Mouse (Mus musculus): Measurements from ENCODE around the gene Myo9b. TPM values are rescaled to one million over a fixed set of nuclear protein-coding genes. Genes with fewer than 3 reads are reported as not detected.

Gene Myo9b
- polyA plus RNA-seq, 1 experiment: 10.3 TPM

- Histone ChIP-seq H3K27ac (replicated peaks; ENCODE audit: low read depth, low read length) (peak overlapping the region; percentile 70), H3K4me3 (ENCODE audit: insufficient read depth, low read depth, low read length) (peak overlapping the region; percentile 78), H3K4me1 (ENCODE audit: control insufficient read depth, insufficient read depth, insufficient read length, low read length) (peaks cover 3% of the 10 kb centered on the region; the same call in 1 of the 2 replicates)
Observed at GRCm38 (mm10) chr8:71367529-71368176, 95.1 kb downstream of the Myo9b start.

DNA sequence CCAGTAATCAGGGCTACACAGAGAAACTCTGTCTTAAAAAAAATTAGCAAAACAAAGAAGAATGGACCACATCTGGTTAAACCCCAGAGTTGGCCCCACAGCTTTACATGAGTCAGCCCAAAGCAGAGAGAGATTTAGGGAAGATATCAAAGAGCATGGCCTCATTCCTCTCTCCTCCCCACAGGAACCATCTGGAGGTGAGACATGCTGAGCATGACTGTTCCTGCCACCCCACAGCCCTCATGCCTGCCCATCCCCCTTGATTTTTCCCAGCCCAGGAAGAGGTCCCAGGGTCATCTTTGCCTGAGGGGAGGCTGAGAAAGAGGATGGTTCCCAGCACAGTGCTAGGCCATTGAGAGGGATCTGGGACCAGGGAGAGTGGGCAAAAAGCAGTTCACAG lies 95.9 kb downstream of the Myo9b start:
- Histone ChIP-seq H3K4me1 (ENCODE audit: control insufficient read depth, insufficient read depth, insufficient read length, low read length) (peaks cover 3% of the 10 kb centered on the region; the same call in 1 of the 2 replicates), H3K27ac (replicated peaks; ENCODE audit: low read depth, low read length) (peak overlapping the region; percentile 70; the same call in 1 of the 2 replicates)

DNA sequence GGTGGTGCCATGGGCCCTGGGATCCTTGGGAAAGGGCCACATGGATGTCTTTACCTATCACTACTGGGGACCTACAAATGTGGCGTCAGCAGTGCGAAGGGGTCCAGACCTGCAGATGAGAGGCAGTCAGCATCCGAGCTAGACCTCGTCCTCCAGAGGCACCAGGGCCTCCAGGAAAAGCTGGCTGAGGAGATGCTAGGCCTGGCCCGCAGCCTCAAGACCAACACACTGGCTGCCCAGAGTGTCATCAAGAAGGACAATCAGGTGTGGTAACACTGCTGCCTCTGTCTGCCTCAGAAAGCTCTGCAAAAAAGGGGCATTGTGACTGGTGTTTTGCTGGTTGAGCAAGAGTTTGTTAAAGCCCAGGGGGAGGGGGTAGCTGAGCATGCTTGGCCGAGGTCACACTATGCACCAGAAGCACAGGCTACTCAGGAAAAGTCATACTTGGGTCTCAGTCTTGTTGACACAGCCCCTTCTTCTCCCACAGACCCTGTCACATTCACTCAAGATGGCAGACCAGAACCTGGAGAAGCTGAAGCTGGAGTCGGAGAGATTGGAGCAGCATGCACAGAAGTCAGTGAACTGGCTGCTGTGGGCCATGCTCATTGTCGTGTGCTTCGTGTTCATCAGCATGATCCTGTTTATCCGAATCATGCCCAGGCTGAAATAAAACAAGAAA lies 96.7 kb downstream of the Myo9b start:
- Histone ChIP-seq H3K4me1 (ENCODE audit: control insufficient read depth, insufficient read depth, insufficient read length, low read length) (peaks cover 3% of the 10 kb centered on the region; the same call in 1 of the 2 replicates), H3K27ac (replicated peaks; ENCODE audit: low read depth, low read length) (no peak overlapping the region), H3K4me3 (ENCODE audit: insufficient read depth, low read depth, low read length) (no peak overlapping the region)

More for the DNA sequence above, 95.9 kb downstream of the Myo9b start:
- no peak overlapping the region for H3K4me3 ChIP-seq (ENCODE audit: insufficient read depth, low read depth, low read length)

DNA sequence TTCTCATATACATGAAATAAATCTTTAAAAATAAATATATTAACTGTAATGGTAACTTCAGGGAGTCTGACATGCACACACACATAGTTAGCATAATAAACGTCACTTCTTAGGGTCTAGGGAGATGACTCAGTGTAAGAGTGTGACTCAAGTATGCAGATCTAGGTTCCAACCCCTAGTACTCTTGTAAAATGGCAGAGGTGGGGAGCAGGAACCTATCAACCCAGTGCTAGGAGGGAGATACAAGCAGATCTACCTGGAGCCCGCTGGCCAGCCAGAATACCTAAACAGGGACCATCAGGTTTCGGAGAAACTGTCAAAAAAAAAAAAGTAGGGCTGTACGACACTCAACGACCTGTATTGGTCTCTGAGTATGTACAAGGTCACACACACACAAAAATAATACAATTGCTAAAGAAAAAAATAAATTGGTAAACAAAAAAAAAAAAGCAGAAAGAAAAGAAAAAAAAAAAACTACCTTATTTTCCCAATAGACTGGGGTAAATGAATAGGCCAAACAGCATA lies 98.3 kb downstream of the Myo9b start:
- Histone ChIP-seq H3K4me1 (ENCODE audit: control insufficient read depth, insufficient read depth, insufficient read length, low read length) (peaks cover 8% of the 10 kb centered on the region; the same call in 1 of the 2 replicates), H3K4me3 (ENCODE audit: insufficient read depth, low read depth, low read length) (0 out of 2 replicates have a peak overlapping the region, but pooled peaks have one; percentile 11), H3K27ac (replicated peaks; ENCODE audit: low read depth, low read length) (peak overlapping the region; percentile 63; the same call in 1 of the 2 replicates)

DNA sequence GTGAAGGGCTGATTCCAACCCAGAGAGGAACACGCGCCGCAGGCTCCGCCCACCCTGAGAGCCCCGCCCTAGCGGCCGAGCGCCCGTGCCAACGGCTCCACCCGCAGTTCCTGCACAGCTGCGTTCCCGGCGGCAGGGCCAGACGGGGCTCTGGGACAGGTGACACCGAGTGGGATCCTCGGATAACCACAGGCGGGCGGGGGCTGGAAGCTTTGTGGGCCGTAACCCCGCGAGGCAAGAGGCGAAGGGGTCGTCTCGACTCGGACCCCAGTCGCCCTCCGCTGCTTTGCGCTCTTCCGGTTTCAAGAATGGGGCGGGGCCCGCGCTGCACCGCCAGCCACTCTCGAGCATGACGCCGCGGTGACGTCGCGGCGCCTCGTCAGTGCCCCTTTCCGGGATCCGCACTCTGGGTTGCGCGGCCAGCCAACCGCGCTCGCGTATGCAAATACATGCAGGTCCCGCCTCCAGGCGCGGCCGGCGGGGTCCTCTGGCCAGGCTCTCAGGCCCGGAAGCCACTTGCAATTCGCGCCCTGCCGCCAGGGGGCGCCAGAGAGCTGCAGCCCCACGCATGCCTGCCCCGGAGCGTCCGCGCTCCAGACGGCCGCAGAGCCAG lies 98.8 kb downstream of the Myo9b start, which contains the start of gene Ocel1:
Ocel1 (plus strand) TSS at position 63 of the 613 bp plus-strand sequence.
- Histone ChIP-seq H3K27ac (replicated peaks; ENCODE audit: low read depth, low read length) (peak within 1 kb of the TSS; percentile 98), H3K4me1 (ENCODE audit: control insufficient read depth, insufficient read depth, insufficient read length, low read length) (peaks cover 8% of the 10 kb centered on the region; the same call in 1 of the 2 replicates), H3K4me3 (ENCODE audit: insufficient read depth, low read depth, low read length) (peak within 1 kb of the TSS; percentile 96)

DNA sequence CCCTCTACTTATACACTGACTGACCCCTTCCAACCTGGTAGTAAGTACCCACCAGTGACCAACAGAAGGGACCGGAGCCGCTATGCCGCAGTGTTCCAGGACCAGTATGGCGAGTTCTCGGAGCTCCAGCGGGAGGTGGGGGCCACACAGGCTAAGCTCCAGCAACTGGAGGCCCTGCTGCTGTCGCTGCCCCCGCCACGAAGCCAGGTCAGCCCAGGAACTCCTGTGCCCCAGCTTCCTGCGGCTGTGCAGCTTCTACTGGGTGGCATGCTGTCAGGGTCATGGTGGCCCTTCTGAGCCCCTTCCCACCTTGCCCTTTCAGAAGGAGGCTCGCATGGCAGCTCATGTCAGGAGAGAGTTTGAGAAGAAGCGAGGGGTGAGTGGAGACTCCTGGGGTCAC lies 99.9 kb downstream of the Myo9b start:
- Histone ChIP-seq H3K27ac (replicated peaks; ENCODE audit: low read depth, low read length) (no peak overlapping the region), H3K4me1 (ENCODE audit: control insufficient read depth, insufficient read depth, insufficient read length, low read length) (peaks cover 8% of the 10 kb centered on the region; the same call in 1 of the 2 replicates), H3K4me3 (ENCODE audit: insufficient read depth, low read depth, low read length) (no peak overlapping the region)

GRCm38 (mm10) chr8:71373000-71373399 lies 100.5 kb downstream of the Myo9b start:
- peaks cover 6% of the 10 kb centered on the region; the same call in 1 of the 2 replicates for H3K4me1 ChIP-seq (ENCODE audit: control insufficient read depth, insufficient read depth, insufficient read length, low read length)
- no peak overlapping the region for H3K27ac ChIP-seq (replicated peaks; ENCODE audit: low read depth, low read length)
- H3K4me3 ChIP-seq (ENCODE audit: insufficient read depth, low read depth, low read length): no peak overlapping the region

DNA sequence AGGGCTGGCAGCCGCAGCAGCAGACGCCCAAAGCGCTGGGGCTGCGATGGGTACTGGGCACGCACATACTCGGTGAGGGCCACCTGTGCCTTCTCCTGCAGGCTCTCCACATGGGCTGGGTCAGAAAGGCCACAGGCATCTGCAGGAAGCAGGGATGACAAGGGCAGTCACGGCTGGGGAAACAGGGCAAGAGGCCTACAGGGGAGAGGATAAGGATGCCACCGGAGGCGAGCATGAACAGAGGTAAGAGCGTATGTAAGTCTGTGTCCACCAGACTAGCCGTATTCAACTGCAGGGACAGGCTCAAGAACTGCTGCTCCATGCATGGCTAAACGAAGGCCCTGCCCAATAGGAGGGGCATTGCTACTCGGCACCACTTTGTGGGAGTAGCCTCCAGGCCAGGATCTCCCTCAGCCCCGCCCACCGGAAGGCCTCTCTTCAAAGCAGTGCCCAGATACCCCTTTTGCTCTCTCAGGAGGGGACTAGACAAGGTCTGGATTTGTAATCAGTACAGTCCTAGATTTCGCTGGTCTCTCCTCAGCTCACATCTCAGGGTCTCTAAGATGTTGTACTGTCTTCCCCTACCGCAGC lies 102.2 kb downstream of the Myo9b start:
- Histone ChIP-seq H3K27ac (replicated peaks; ENCODE audit: low read depth, low read length) (no peak overlapping the region), H3K4me1 (ENCODE audit: control insufficient read depth, insufficient read depth, insufficient read length, low read length) (peaks cover 17% of the 10 kb centered on the region), H3K4me3 (ENCODE audit: insufficient read depth, low read depth, low read length) (no peak overlapping the region)

DNA sequence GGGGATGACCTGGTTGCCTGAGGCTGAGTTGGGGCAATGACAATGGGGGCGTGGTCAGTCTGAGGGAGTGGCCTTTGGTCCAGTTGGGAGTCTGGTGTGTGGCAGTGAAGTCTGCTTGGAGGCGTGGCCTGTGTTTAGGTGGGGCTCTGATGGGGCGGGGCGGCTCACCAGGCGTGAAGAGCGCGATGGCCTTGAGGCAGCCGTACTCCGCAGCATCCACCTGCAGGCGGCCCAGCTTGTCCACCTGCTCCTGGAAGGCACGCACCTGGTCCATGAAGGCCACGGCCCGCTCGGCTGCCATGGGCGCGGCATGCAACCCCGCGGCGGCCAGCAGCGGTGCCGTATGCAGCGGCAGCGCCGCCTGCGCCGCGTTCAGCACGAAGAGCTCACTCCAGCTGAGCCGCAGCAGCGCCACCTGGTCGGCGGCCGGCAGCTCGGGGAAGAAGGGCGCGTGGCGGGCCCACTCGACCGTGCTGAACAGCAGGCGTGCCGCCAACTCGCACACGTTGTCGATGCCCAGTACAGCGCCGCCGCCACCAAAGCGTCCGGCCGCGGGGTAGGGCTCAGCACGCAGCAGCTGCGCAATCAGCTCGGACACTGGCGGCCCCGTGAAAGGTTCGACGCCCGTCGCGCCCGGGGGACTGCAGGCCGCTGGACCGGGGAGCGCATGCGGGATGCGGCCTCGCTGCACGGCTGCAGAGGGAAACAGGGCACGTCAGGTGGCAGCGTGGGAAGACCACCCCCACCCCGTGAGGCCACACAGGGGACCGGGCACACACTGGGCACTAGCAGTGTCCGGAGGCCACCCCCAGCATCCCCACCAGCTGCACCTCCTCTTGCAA lies 103.3 kb downstream of the Myo9b start:
- peaks cover 20% of the 10 kb centered on the region for H3K4me1 ChIP-seq (ENCODE audit: control insufficient read depth, insufficient read depth, insufficient read length, low read length)
- H3K27ac ChIP-seq (replicated peaks; ENCODE audit: low read depth, low read length): no peak overlapping the region

GRCm38 (mm10) chr8:71376423-71377030 lies 104.0 kb downstream of the Myo9b start:
- Histone ChIP-seq H3K4me3 (ENCODE audit: insufficient read depth, low read depth, low read length) (no peak overlapping the region; the same call in 1 of the 2 replicates), H3K27ac (replicated peaks; ENCODE audit: low read depth, low read length) (no peak overlapping the region), H3K4me1 (ENCODE audit: control insufficient read depth, insufficient read depth, insufficient read length, low read length) (peaks cover 20% of the 10 kb centered on the region)

More for the DNA sequence above, 103.3 kb downstream of the Myo9b start:
- peak overlapping the region; percentile 15; the same call in 1 of the 2 replicates for H3K4me3 ChIP-seq (ENCODE audit: insufficient read depth, low read depth, low read length)

DNA sequence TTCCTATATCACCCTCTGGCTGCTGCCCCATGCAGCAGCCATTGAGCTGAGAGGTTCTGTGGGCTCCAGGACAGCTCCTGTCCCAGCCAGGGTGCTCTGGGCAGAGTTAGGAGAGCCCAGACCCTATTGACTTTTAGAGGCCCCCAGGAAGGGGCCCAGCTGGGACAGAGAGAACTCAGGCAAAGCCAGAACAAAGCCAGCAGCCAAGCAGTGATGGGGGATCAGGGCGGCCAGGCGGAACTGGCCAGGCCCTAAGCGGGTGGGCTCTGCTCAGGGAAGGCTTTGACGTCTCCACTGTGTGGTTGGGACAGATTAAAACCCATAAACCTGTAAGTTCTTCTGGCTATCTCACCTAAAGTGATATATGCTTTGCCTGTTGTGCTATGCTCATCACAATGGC lies 106.5 kb downstream of the Myo9b start:
- H3K4me1 ChIP-seq (ENCODE audit: control insufficient read depth, insufficient read depth, insufficient read length, low read length): peaks cover 29% of the 10 kb centered on the region
- H3K4me3 ChIP-seq (ENCODE audit: insufficient read depth, low read depth, low read length): peak overlapping the region; percentile 93; the same call in 1 of the 2 replicates
- no peak overlapping the region for H3K27ac ChIP-seq (replicated peaks; ENCODE audit: low read depth, low read length)

GRCm38 (mm10) chr8:71379512-71380075 lies 107.1 kb downstream of the Myo9b start:
- no peak overlapping the region for H3K27ac ChIP-seq (replicated peaks; ENCODE audit: low read depth, low read length)
- H3K4me1 ChIP-seq (ENCODE audit: control insufficient read depth, insufficient read depth, insufficient read length, low read length): peaks cover 29% of the 10 kb centered on the region
- H3K4me3 ChIP-seq (ENCODE audit: insufficient read depth, low read depth, low read length): peak overlapping the region; percentile 93
